Mouse (Mus musculus): Measurements from ENCODE around the gene C4bp.

DNA sequence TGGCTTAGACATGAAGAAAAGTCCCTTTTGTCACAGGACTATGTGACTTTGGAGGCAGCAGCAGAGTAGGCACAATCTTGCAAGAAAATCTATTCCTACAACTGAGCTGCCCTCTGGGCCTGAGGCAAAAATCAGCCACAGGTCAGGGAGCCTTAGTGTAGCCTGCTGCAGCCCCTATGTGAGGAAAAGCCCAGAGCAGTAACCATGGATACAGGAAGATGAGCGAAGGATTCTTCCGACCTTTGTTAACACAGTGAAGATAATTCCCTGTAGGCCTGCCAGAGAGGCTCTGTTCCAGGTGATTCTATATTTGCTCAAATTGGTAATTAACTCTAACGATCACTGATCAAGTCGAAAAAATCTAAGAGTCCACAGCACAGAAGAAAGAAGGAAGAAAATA lies 17.3 kb downstream of the C4bp start:
- TF ChIP-seq POLR2A (IDR thresholded peaks at IDR 0.05; ENCODE audit: insufficient read length, low read depth): no peak
- TF ChIP-seq TCF12 (IDR thresholded peaks at IDR 0.05; ENCODE audit: insufficient read depth, poor library complexity, severe bottlenecking): no peak
- no peak for TF ChIP-seq MYOD1 (IDR thresholded peaks at IDR 0.05; ENCODE audit: control insufficient read depth in 1 of 3, insufficient read length in 2 of 3, low read depth in 2 of 3)
- TF ChIP-seq MAX (IDR thresholded peaks at IDR 0.05; ENCODE audit: low read depth): no peak
- no peak for TF ChIP-seq MYOG (IDR thresholded peaks at IDR 0.05; ENCODE audit: control insufficient read depth in 1 of 3, insufficient read depth in 1 of 3, insufficient read length in 2 of 3, low read depth in 2 of 3)
- TF ChIP-seq REST (IDR thresholded peaks at IDR 0.05; ENCODE audit: insufficient read depth, insufficient read length): no peak

Data from myocyte (in vitro differentiated cells).